Mouse (Mus musculus): Measurements from ENCODE around the gene Olfr1013. TPM values are rescaled to one million over a fixed set of nuclear protein-coding genes. Genes with fewer than 3 reads are reported as not detected.

The Olfr1013 gene
- polyA plus RNA-seq (2015; fragmentation: Nextera tagmentation; extraction: Ambion mirVana) = not detected in 2 replicates

DNA sequence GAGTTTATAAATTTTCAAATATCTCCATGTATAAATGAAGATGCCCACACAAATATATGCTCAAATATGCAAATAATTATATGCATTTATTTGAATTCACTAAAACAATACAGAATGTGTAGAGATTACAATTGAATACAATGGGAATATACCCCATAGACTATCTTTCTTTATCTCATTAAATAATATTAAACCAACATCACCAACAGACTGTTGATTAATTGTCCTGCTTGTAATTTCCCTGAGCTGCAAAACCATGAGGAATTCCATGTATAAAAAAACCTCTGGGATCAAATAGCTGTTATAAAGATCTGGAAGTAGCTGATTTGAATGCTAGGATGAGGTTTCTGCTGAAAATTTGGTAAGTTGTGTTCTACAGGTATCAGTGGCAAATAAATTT lies at the start of gene Olfr1013:
TSS of gene Olfr1013 (plus strand) at position 301 of the 400 bp plus-strand sequence.

GRCm38 (mm10) chr2:85762666-85763065 lies 4.2 kb upstream of the Olfr1013 start, which contains the start of gene Olfr1012:
Olfr1012 (minus strand) TSS chr2:85762766.

GRCm38 (mm10) chr2:85772413-85772812 lies 5.5 kb downstream of the Olfr1013 start, which contains the start of gene Olfr1014:
Olfr1014 (plus strand) TSS chr2:85772713.

GRCm38 (mm10) chr2:85781717-85782116 lies 14.8 kb downstream of the Olfr1013 start, which contains the start of gene Olfr1015:
Olfr1015 (plus strand) TSS chr2:85782017.

DNA sequence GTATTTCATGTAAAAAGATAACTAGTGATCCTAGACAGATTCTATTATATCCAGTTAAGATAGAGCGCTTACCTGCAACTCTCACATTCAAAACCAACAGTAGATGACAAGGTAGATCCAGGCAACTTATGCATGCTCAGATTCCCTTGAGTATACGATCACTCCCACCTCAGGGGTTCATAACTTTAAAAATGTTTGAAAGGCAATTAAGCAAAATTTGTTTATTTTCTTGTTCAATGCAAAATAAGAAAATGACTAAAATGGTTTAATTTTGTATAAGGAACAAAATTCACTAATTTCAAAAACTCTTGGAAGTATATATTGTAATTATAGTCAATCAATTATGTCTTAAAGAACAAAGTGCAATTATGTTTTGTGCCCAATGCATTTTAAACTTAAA lies 35.5 kb downstream of the Olfr1013 start, which contains the start of gene Olfr1016:
TSS of gene Olfr1016 (minus strand) at position 101 of the 400 bp plus-strand sequence.

GRCm38 (mm10) chr2:85818179-85818578 lies 51.3 kb downstream of the Olfr1013 start, which contains the start of gene Olfr1018:
Olfr1018 (plus strand) TSS chr2:85818479.

Other genes starting within 250 kb of the Olfr1013 start
- gene 4833423E24Rik, start 248.1 kb upstream of the Olfr1013 start, polyA plus RNA-seq (2015; fragmentation: Nextera tagmentation; extraction: Ambion mirVana) = 0.17 and 0.94 TPM in 2 replicates
- gene Olfr996, start 187.9 kb upstream of the Olfr1013 start, polyA plus RNA-seq (2015; fragmentation: Nextera tagmentation; extraction: Ambion mirVana) = not detected in 2 replicates
- not detected in 2 replicates for gene Olfr998, start 178.2 kb upstream of the Olfr1013 start, polyA plus RNA-seq (2015; fragmentation: Nextera tagmentation; extraction: Ambion mirVana)
- not detected in 2 replicates for gene Olfr1000, start 155.2 kb upstream of the Olfr1013 start, polyA plus RNA-seq (2015; fragmentation: Nextera tagmentation; extraction: Ambion mirVana)
- not detected in 2 replicates for gene Olfr1002, start 116.4 kb upstream of the Olfr1013 start, polyA plus RNA-seq (2015; fragmentation: Nextera tagmentation; extraction: Ambion mirVana)
- not detected in 2 replicates for gene Olfr154, start 102.6 kb upstream of the Olfr1013 start, polyA plus RNA-seq (2015; fragmentation: Nextera tagmentation; extraction: Ambion mirVana)
- not detected in 2 replicates for gene Olfr1006, start 88.3 kb upstream of the Olfr1013 start, polyA plus RNA-seq (2015; fragmentation: Nextera tagmentation; extraction: Ambion mirVana)
- gene Olfr1008, start 77.7 kb upstream of the Olfr1013 start, polyA plus RNA-seq (2015; fragmentation: Nextera tagmentation; extraction: Ambion mirVana) = not detected in 2 replicates
- not detected in 2 replicates for gene Olfr1009, start 51.7 kb upstream of the Olfr1013 start, polyA plus RNA-seq (2015; fragmentation: Nextera tagmentation; extraction: Ambion mirVana)
- gene Olfr1012, start 4.3 kb upstream of the Olfr1013 start, polyA plus RNA-seq (2015; fragmentation: Nextera tagmentation; extraction: Ambion mirVana) = not detected in 2 replicates
- gene Olfr1014, start 5.6 kb downstream of the Olfr1013 start, polyA plus RNA-seq (2015; fragmentation: Nextera tagmentation; extraction: Ambion mirVana) = not detected in 2 replicates
- not detected in 2 replicates for gene Olfr1015, start 14.9 kb downstream of the Olfr1013 start, polyA plus RNA-seq (2015; fragmentation: Nextera tagmentation; extraction: Ambion mirVana)
- not detected in 2 replicates for gene Olfr1016, start 35.4 kb downstream of the Olfr1013 start, polyA plus RNA-seq (2015; fragmentation: Nextera tagmentation; extraction: Ambion mirVana)
- not detected in 2 replicates for gene Olfr1018, start 51.4 kb downstream of the Olfr1013 start, polyA plus RNA-seq (2015; fragmentation: Nextera tagmentation; extraction: Ambion mirVana)
- gene Olfr1019, start 78.4 kb downstream of the Olfr1013 start, polyA plus RNA-seq (2015; fragmentation: Nextera tagmentation; extraction: Ambion mirVana) = not detected in 2 replicates
- not detected in 2 replicates for gene Olfr1020, start 79.9 kb downstream of the Olfr1013 start, polyA plus RNA-seq (2015; fragmentation: Nextera tagmentation; extraction: Ambion mirVana)
- gene Olfr1022, start 101.5 kb downstream of the Olfr1013 start, polyA plus RNA-seq (2015; fragmentation: Nextera tagmentation; extraction: Ambion mirVana) = not detected in 2 replicates
- gene Olfr1023, start 118.5 kb downstream of the Olfr1013 start, polyA plus RNA-seq (2015; fragmentation: Nextera tagmentation; extraction: Ambion mirVana) = not detected in 2 replicates
- not detected in 2 replicates for gene Olfr1024, start 138.0 kb downstream of the Olfr1013 start, polyA plus RNA-seq (2015; fragmentation: Nextera tagmentation; extraction: Ambion mirVana)
- not detected in 2 replicates for gene Olfr1025-ps1, start 148.1 kb downstream of the Olfr1013 start, polyA plus RNA-seq (2015; fragmentation: Nextera tagmentation; extraction: Ambion mirVana)
- not detected in 2 replicates for gene Olfr1026, start 154.5 kb downstream of the Olfr1013 start, polyA plus RNA-seq (2015; fragmentation: Nextera tagmentation; extraction: Ambion mirVana)
- not detected in 2 replicates for gene Olfr1028, start 183.3 kb downstream of the Olfr1013 start, polyA plus RNA-seq (2015; fragmentation: Nextera tagmentation; extraction: Ambion mirVana)
- not detected in 2 replicates for gene Olfr1029, start 206.8 kb downstream of the Olfr1013 start, polyA plus RNA-seq (2015; fragmentation: Nextera tagmentation; extraction: Ambion mirVana)
- gene Olfr1030, start 212.2 kb downstream of the Olfr1013 start, polyA plus RNA-seq (2015; fragmentation: Nextera tagmentation; extraction: Ambion mirVana) = not detected in 2 replicates
- gene Olfr1031, start 223.2 kb downstream of the Olfr1013 start, polyA plus RNA-seq (2015; fragmentation: Nextera tagmentation; extraction: Ambion mirVana) = not detected in 2 replicates
- gene Olfr1032, start 238.4 kb downstream of the Olfr1013 start, polyA plus RNA-seq (2015; fragmentation: Nextera tagmentation; extraction: Ambion mirVana) = not detected in 2 replicates